Mouse (Mus musculus) spleen, adult 2 months (tissue): Measurements from ENCODE around the gene Gmeb1. TPM values are rescaled to one million over a fixed set of nuclear protein-coding genes. Genes with fewer than 3 reads are reported as not detected.
A peak's percentile ranks its signal among the peaks of the same experiment; 100 is the strongest.

Source experiments
- DNase-seq, 2 experiments: peaks; one replicate each; pipeline versions ENCODE4 v3.0.0 to v3.0.0-alpha.2; 2012 to 2021; ENCODE audit warnings: low spot score in 2 of 2, low read depth in 1 of 2
- H3K27ac ChIP-seq: fragments of 200-500 bp; 2 replicates; pipeline ENCODE4 v1.5.1; 2012; ENCODE audit warnings: low read length, inconsistent platforms; ENCODE audit not compliant: insufficient read depth
- H3K27me3 ChIP-seq: fragments of 200-500 bp; 2 replicates; pipeline ENCODE4 v1.6.1; 2012; ENCODE audit warnings: mild to moderate bottlenecking, moderate library complexity, low read length, inconsistent platforms; ENCODE audit not compliant: control insufficient read depth, insufficient read depth
- H3K36me3 ChIP-seq: fragments of 200-500 bp; 2 replicates; pipeline ENCODE4 v1.6.1; 2012; ENCODE audit warnings: mild to moderate bottlenecking, low read length, inconsistent platforms; ENCODE audit not compliant: control insufficient read depth, insufficient read depth
- H3K4me1 ChIP-seq: fragments of 200-500 bp; 2 replicates; pipeline ENCODE4 v1.6.1; 2011; ENCODE audit warnings: inconsistent platforms; ENCODE audit not compliant: control insufficient read depth, insufficient read depth, insufficient read length
- H3K4me3 ChIP-seq: fragments of 200-500 bp; 2 replicates; pipeline ENCODE4 v1.5.1; 2011; ENCODE audit warnings: mild to moderate bottlenecking, inconsistent platforms; ENCODE audit not compliant: insufficient read depth, insufficient read length; ENCODE audit errors: extremely low read depth
- CTCF ChIP-seq: fragments of 200-500 bp; IDR thresholded peaks from 2 replicates; pipeline ENCODE4 v1.5.1; 2011; ENCODE audit warnings: mild to moderate bottlenecking, inconsistent platforms; ENCODE audit not compliant: insufficient read depth, insufficient read length, insufficient replicate concordance; ENCODE audit errors: extremely low read depth
- POLR2A ChIP-seq: fragments of 200-500 bp; IDR thresholded peaks from 2 replicates; pipeline ENCODE4 v1.6.1; 2011; ENCODE audit warnings: low read depth, low read length, inconsistent platforms
- WGBS: fragments of 180-500 bp; shearing (Covaris S2); methylation state at CpG from one replicate; pipeline ENCODE4 v1.1.7; 2018; 5-methylcytosine and 5-hydroxymethylcytosine counted together
- polyA plus RNA-seq: library from polyadenylated mRNA; depleted of rRNA; stranded (reverse); fragments of >200 nt; gene quantifications from 2 replicates; pipeline ENCODE4 v1.2.3, GENCODE M21; 2012; rRNA removed

Gmeb1 gene
- polyA plus RNA-seq, 1 experiment, result 12.0 TPM

GRCm38 (mm10) chr4:132181721-132182658 lies 79.4 kb downstream of the Gmeb1 start:
- Histone ChIP-seq H3K36me3 (peaks cover 12% of the 10 kb centered on the region), H3K4me1 (peaks cover 6% of the 10 kb centered on the region; the same call in 1 of the 2 replicates), H3K4me3 (no peak overlapping the region), H3K27me3 (no peaks in the 10 kb centered on the region), H3K27ac (peak overlapping the region; percentile 23)
- WGBS, result 63% methylated on average over 22 of the region's 22 CpGs
- peak in 1 of 2 experiments; percentile 24 for DNase-seq
- TF ChIP-seq CTCF (peak; percentile 4; the same call in 1 of the 2 replicates), POLR2A (no peak)

GRCm38 (mm10) chr4:132180710-132181109 lies 80.7 kb downstream of the Gmeb1 start:
- no peaks in the 10 kb centered on the region for H3K27me3 ChIP-seq
- no peak for TF ChIP-seq CTCF
- TF ChIP-seq POLR2A, result no peak
- WGBS, result 92% methylated on average over 9 of the region's 9 CpGs
- no peak overlapping the region for H3K27ac ChIP-seq
- peaks cover 6% of the 10 kb centered on the region; the same call in 1 of the 2 replicates for H3K4me1 ChIP-seq
- no peak overlapping the region for H3K4me3 ChIP-seq
- DNase-seq, result no peak
- H3K36me3 ChIP-seq, result peaks cover 9% of the 10 kb centered on the region

GRCm38 (mm10) chr4:132178630-132179059 lies 82.8 kb downstream of the Gmeb1 start:
- DNase-seq, result peak; percentile 48 to 50

DNA sequence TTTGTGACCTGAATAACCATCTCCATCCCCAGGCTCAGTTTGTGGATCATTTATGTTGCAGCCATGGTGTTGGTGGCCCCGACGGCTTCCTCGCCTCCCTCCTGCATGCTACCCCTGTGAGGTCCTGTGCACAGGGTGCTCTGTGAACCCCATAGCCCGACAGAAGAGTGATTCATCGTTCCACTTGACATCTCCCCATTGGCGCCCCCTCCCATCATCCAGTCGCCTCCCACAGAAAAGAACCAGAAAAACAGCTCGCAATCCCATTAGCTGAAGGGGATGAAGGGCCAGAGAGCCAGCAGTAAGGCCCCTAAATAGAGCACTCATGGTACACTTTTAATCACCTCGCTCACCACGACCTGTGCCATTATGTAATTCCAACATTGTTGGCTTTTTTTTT lies 84.9 kb downstream of the Gmeb1 start:
- WGBS, result 71% methylated on average over 10 of the region's 10 CpGs
- no peak for DNase-seq
- Histone ChIP-seq H3K36me3 (no peaks in the 10 kb centered on the region), H3K4me1 (no peaks in the 10 kb centered on the region; the same call in 1 of the 2 replicates), H3K27me3 (no peaks in the 10 kb centered on the region), H3K27ac (no peak overlapping the region), H3K4me3 (no peak overlapping the region)
- TF ChIP-seq POLR2A, result no peak
- TF ChIP-seq CTCF, result no peak

More at GRCm38 (mm10) chr4:132178630-132179059, 82.8 kb downstream of the Gmeb1 start:
- 7% methylated on average over 10 of the region's 10 CpGs for WGBS
- Histone ChIP-seq H3K4me1 (peaks cover 6% of the 10 kb centered on the region; the same call in 1 of the 2 replicates), H3K27me3 (no peaks in the 10 kb centered on the region), H3K36me3 (0 out of 2 replicates have a peak, but pooled peaks cover 2% of the 10 kb centered on the region), H3K27ac (no peak overlapping the region), H3K4me3 (no peak overlapping the region)
- TF ChIP-seq CTCF, result peak; percentile 47; the same call in 1 of the 2 replicates
- no peak for TF ChIP-seq POLR2A

Other genes with a start within 250 kb of the Gmeb1 start
- 0.11 and 0.19 TPM in 2 replicates for gene Gm10300, start 186.9 kb downstream of the Gmeb1 start, polyA plus RNA-seq
- 66.5 and 94.1 TPM in 2 replicates for gene Epb41, start 186.3 kb downstream of the Gmeb1 start, polyA plus RNA-seq
- 0.53 and 0.86 TPM in 2 replicates for gene Oprd1, start 117.1 kb downstream of the Gmeb1 start, polyA plus RNA-seq
- gene Ythdf2, start 49.3 kb downstream of the Gmeb1 start, polyA plus RNA-seq, result 11.9 and 13.8 TPM in 2 replicates
- gene Taf12, start 12.8 kb upstream of the Gmeb1 start, polyA plus RNA-seq, result 6.9 and 7.5 TPM in 2 replicates
- gene Rab42, start 41.8 kb upstream of the Gmeb1 start, polyA plus RNA-seq, result 1.2 and 2.0 TPM in 2 replicates
- 16.0 and 19.6 TPM in 2 replicates for gene Trnau1ap, start 67.9 kb upstream of the Gmeb1 start, polyA plus RNA-seq
- gene Rcc1, start 92.0 kb upstream of the Gmeb1 start, polyA plus RNA-seq, result 10.5 and 11.5 TPM in 2 replicates
- 5.5 and 5.7 TPM in 2 replicates for gene Phactr4, start 160.9 kb upstream of the Gmeb1 start, polyA plus RNA-seq
- 3.0 and 3.7 TPM in 2 replicates for gene Med18, start 202.3 kb upstream of the Gmeb1 start, polyA plus RNA-seq
- gene Sesn2, start 248.9 kb upstream of the Gmeb1 start, polyA plus RNA-seq, result 9.3 and 9.4 TPM in 2 replicates